Mouse (Mus musculus): ENCODE measurements around the gene Hps5. TPM values are rescaled to one million over a fixed set of nuclear protein-coding genes. Genes with fewer than 3 reads are reported as not detected.
A peak's percentile ranks its signal among the peaks of the same experiment; 100 is the strongest.
"Not testable (repeated sequence)": the region's sequence is repeated elsewhere in the genome, so short reads cannot be mapped to it uniquely, and the experiment has no call there.

Gene Hps5
- polyA plus RNA-seq, 1 experiment = 17.9 TPM

GRCm38 (mm10) chr7:46827046-46827802, 31.4 kb upstream of the Hps5 start:
- DNase-seq (ENCODE audit: low read depth) = no peak

- DNase-seq (ENCODE audit: low read depth) = not testable (repeated sequence)
These were observed 25.2 kb upstream of the Hps5 start for GRCm38 (mm10) chr7:46820876-46821632.

- DNase-seq (ENCODE audit: low read depth) = no peak
These were observed 18.1 kb upstream of the Hps5 start for GRCm38 (mm10) chr7:46814012-46814411.

- DNase-seq (ENCODE audit: low read depth) = no peak
These were observed 14.5 kb upstream of the Hps5 start for GRCm38 (mm10) chr7:46810325-46810724.

GRCm38 (mm10) chr7:46796779-46797178, 915 bp upstream of the Hps5 start:
- no peak for DNase-seq (ENCODE audit: low read depth)

- no peak for DNase-seq (ENCODE audit: low read depth)
These were observed 379 bp upstream of the Hps5 start for GRCm38 (mm10) chr7:46796206-46796679.

- DNase-seq (ENCODE audit: low read depth) = no peak
These were observed 2.0 kb downstream of the Hps5 start for GRCm38 (mm10) chr7:46793871-46794270.

GRCm38 (mm10) chr7:46789177-46789849, 6.6 kb downstream of the Hps5 start:
- no peak for DNase-seq (ENCODE audit: low read depth)

GRCm38 (mm10) chr7:46770706-46771105, 25.2 kb downstream of the Hps5 start:
- DNase-seq (ENCODE audit: low read depth) = no peak

GRCm38 (mm10) chr7:46768451-46768850, 27.4 kb downstream of the Hps5 start:
- no peak for DNase-seq (ENCODE audit: low read depth)

- DNase-seq (ENCODE audit: low read depth) = no peak
These were observed 28.5 kb downstream of the Hps5 start for GRCm38 (mm10) chr7:46767371-46767770.

- DNase-seq (ENCODE audit: low read depth) = no peak
These were observed 31.2 kb downstream of the Hps5 start for GRCm38 (mm10) chr7:46764672-46765071.

- no peak for DNase-seq (ENCODE audit: low read depth)
These were observed 33.3 kb downstream of the Hps5 start for GRCm38 (mm10) chr7:46762601-46763000.

- no peak for DNase-seq (ENCODE audit: low read depth)
These were observed 34.6 kb downstream of the Hps5 start for GRCm38 (mm10) chr7:46761049-46761795.

- DNase-seq (ENCODE audit: low read depth) = no peak
These were observed 44.4 kb downstream of the Hps5 start, which contains the start of gene Saa2 for GRCm38 (mm10) chr7:46751490-46751889. Gene Saa2 (plus strand): TSS chr7:46751790.

GRCm38 (mm10) chr7:46748459-46748858, 47.4 kb downstream of the Hps5 start:
- DNase-seq (ENCODE audit: low read depth) = no peak

GRCm38 (mm10) chr7:46746381-46746780, 49.5 kb downstream of the Hps5 start:
- peak; percentile 62 for DNase-seq (ENCODE audit: low read depth)

GRCm38 (mm10) chr7:46745816-46746215, 50.0 kb downstream of the Hps5 start:
- peak; percentile 93 for DNase-seq (ENCODE audit: low read depth)

GRCm38 (mm10) chr7:46742880-46743279, 53.0 kb downstream of the Hps5 start, which contains the start of gene Saa1:
Gene Saa1 (minus strand): TSS chr7:46742980.
- DNase-seq (ENCODE audit: low read depth) = peak; percentile 31

- DNase-seq (ENCODE audit: low read depth) = not testable (repeated sequence)
These were observed 55.8 kb downstream of the Hps5 start for GRCm38 (mm10) chr7:46740041-46740440.
